Mouse (Mus musculus): ENCODE results near the gene Dnmbp.
A peak's percentile ranks its signal among the peaks of the same experiment; 100 is the strongest.

Dnmbp gene

GRCm38 (mm10) chr19:43944566-43944965, 4.6 kb upstream of the Dnmbp start:
- DNase-seq (ENCODE audit: low spot score in 2 of 2) = no peak

- no peak for DNase-seq (ENCODE audit: low spot score in 2 of 2)
These were observed 3.1 kb upstream of the Dnmbp start for GRCm38 (mm10) chr19:43943076-43943475.

GRCm38 (mm10) chr19:43939171-43939768, 721 bp downstream of the Dnmbp start:
- no peak for DNase-seq (ENCODE audit: low spot score in 2 of 2)

- DNase-seq (ENCODE audit: low spot score in 2 of 2) = no peak
These were observed 1.6 kb downstream of the Dnmbp start for GRCm38 (mm10) chr19:43938355-43938754.

GRCm38 (mm10) chr19:43930926-43931325, 9.1 kb downstream of the Dnmbp start:
- DNase-seq (ENCODE audit: low spot score in 2 of 2) = no peak

GRCm38 (mm10) chr19:43930366-43930765, 9.6 kb downstream of the Dnmbp start:
- DNase-seq (ENCODE audit: low spot score in 2 of 2) = no peak

GRCm38 (mm10) chr19:43929869-43930268, 10.1 kb downstream of the Dnmbp start:
- DNase-seq (ENCODE audit: low spot score in 2 of 2) = no peak

- no peak for DNase-seq (ENCODE audit: low spot score in 2 of 2)
These were observed 12.0 kb downstream of the Dnmbp start for GRCm38 (mm10) chr19:43927967-43928366.

GRCm38 (mm10) chr19:43927057-43927456, 12.9 kb downstream of the Dnmbp start:
- peak; percentile 30 to 58 for DNase-seq (ENCODE audit: low spot score in 2 of 2)

GRCm38 (mm10) chr19:43926141-43926987, 13.6 kb downstream of the Dnmbp start:
- no peak for DNase-seq (ENCODE audit: low spot score in 2 of 2)

GRCm38 (mm10) chr19:43924361-43924760, 15.6 kb downstream of the Dnmbp start:
- no peak for DNase-seq (ENCODE audit: low spot score in 2 of 2)

- DNase-seq (ENCODE audit: low spot score in 2 of 2) = no peak
These were observed 17.0 kb downstream of the Dnmbp start for GRCm38 (mm10) chr19:43922963-43923362.

- no peak for DNase-seq (ENCODE audit: low spot score in 2 of 2)
These were observed 18.6 kb downstream of the Dnmbp start for GRCm38 (mm10) chr19:43921410-43921809.

GRCm38 (mm10) chr19:43920453-43921300, 19.3 kb downstream of the Dnmbp start:
- DNase-seq (ENCODE audit: low spot score in 2 of 2) = no peak

- DNase-seq (ENCODE audit: low spot score in 2 of 2) = no peak
These were observed 20.1 kb downstream of the Dnmbp start for GRCm38 (mm10) chr19:43919841-43920240.

- DNase-seq (ENCODE audit: low spot score in 2 of 2) = no peak
These were observed 21.2 kb downstream of the Dnmbp start for GRCm38 (mm10) chr19:43918834-43919233.

GRCm38 (mm10) chr19:43917763-43918162, 22.2 kb downstream of the Dnmbp start:
- DNase-seq (ENCODE audit: low spot score in 2 of 2) = no peak

GRCm38 (mm10) chr19:43917406-43917691, 22.6 kb downstream of the Dnmbp start:
- no peak for DNase-seq (ENCODE audit: low spot score in 2 of 2)

GRCm38 (mm10) chr19:43916586-43917405, 23.2 kb downstream of the Dnmbp start:
- DNase-seq (ENCODE audit: low spot score in 2 of 2) = no peak

- no peak for DNase-seq (ENCODE audit: low spot score in 2 of 2)
These were observed 24.6 kb downstream of the Dnmbp start for GRCm38 (mm10) chr19:43915431-43915830.

- no peak for DNase-seq (ENCODE audit: low spot score in 2 of 2)
These were observed 25.0 kb downstream of the Dnmbp start for GRCm38 (mm10) chr19:43914986-43915385.
